ENCODE assay signal across 19 mouse cellular contexts in the genomic region with DNA sequence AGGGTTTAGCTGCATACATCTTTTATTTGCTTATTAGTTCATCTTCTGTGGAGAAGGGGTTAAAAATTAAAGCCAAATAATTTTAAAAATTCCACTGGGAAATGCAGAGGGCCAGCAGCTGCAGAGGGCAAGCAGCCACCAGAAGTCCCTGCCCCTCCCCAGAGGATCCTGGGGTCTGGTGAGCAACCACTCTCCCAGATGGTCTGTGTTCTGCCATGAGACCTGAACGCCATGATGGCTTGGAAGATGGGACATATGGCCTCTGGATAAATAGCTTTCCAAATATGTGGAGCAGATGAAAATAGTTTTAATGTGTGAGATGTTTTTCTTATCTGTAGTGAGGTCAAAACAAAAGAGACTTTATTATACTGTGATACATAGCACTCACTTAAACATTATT.
DNase-seq lines count a peak whose midpoint lies in the region; ATAC-seq and TF ChIP-seq lines count a peak whose summit lies in the region.
"Had no signal": no experiment of that assay in that cellular context is flagged by ENCODE, and none has a peak within 500 bp of the region (broad histone marks: within the 10 kb centered on the region; RNA-seq: fewer than 3 reads in every experiment).

No protein-coding gene starts in this region.

- no peak overlapping the region for H3K9ac ChIP-seq in midbrain, postnatal 0 days (replicated peaks; ENCODE audit: low read length, poor library complexity, severe bottlenecking)
- no peak overlapping the region for H3K9ac ChIP-seq in midbrain, embryonic 14.5 days (replicated peaks; ENCODE audit: low read length)
- H3K9ac ChIP-seq in stomach, embryonic 15.5 days, result no peak overlapping the region
- H3K9ac ChIP-seq: hindbrain, embryonic 15.5 days; liver, embryonic 14.5 days; neural tube, embryonic 12.5 days had no signal

- no peak overlapping the region for H3K27ac ChIP-seq in kidney, adult 2 months (ENCODE audit: insufficient read depth, low read depth, low read length)
- no peak overlapping the region for H3K27ac ChIP-seq in midbrain, postnatal 0 days (ENCODE audit: low read depth, low read length)
- H3K27ac ChIP-seq in midbrain, embryonic 14.5 days (replicated peaks; ENCODE audit: low read depth, low read length), result no peak overlapping the region
- H3K27ac ChIP-seq in stomach, embryonic 15.5 days, result peak overlapping the region; percentile 80
- H3K27ac ChIP-seq: gastrocnemius, adult 2 months; hindbrain, embryonic 15.5 days; liver, embryonic 14.5 days; macrophage; midbrain, embryonic 10.5 days; neural tube, embryonic 12.5 days had no signal

- ATAC-seq in midbrain, postnatal 0 days (ENCODE audit: low FRiP score), result no peak
- no peak for ATAC-seq in midbrain, embryonic 14.5 days (ENCODE audit: low FRiP score, low TSS enrichment)
- no peak for ATAC-seq in stomach, embryonic 15.5 days (ENCODE audit: insufficient read depth, low FRiP score, low read depth)

- no peaks in the 10 kb centered on the region for H3K9me3 ChIP-seq in midbrain, postnatal 0 days (ENCODE audit: low read length)
- H3K9me3 ChIP-seq in midbrain, embryonic 14.5 days (ENCODE audit: control insufficient read depth, low read length), result no peaks in the 10 kb centered on the region
- H3K9me3 ChIP-seq in stomach, embryonic 15.5 days, result no peaks in the 10 kb centered on the region
- H3K9me3 ChIP-seq: hindbrain, embryonic 15.5 days; midbrain, embryonic 10.5 days; neural tube, embryonic 12.5 days had no signal

- H3K4me3 ChIP-seq in kidney, adult 2 months (ENCODE audit: insufficient read depth, low read depth, low read length), result no peak overlapping the region
- no peak overlapping the region for H3K4me3 ChIP-seq in midbrain, postnatal 0 days (ENCODE audit: low read depth, low read length)
- no peak overlapping the region for H3K4me3 ChIP-seq in midbrain, embryonic 14.5 days (replicated peaks; ENCODE audit: low read depth, low read length)
- H3K4me3 ChIP-seq in stomach, embryonic 15.5 days (replicated peaks), result no peak overlapping the region
- H3K4me3 ChIP-seq: gastrocnemius, adult 2 months; hindbrain, embryonic 15.5 days; midbrain, embryonic 10.5 days; neural tube, embryonic 12.5 days had no signal

- no peaks in the 10 kb centered on the region for H3K36me3 ChIP-seq in kidney, adult 2 months (ENCODE audit: control insufficient read depth, insufficient read depth, low read length)
- no peaks in the 10 kb centered on the region for H3K36me3 ChIP-seq in midbrain, postnatal 0 days (ENCODE audit: insufficient read depth, low read length)
- no peaks in the 10 kb centered on the region for H3K36me3 ChIP-seq in midbrain, embryonic 14.5 days (ENCODE audit: control insufficient read depth, insufficient read depth, low read length)
- H3K36me3 ChIP-seq in stomach, embryonic 15.5 days, result no peaks in the 10 kb centered on the region
- H3K36me3 ChIP-seq: hindbrain, embryonic 15.5 days; midbrain, embryonic 10.5 days; neural tube, embryonic 12.5 days had no signal

- no peak for TF ChIP-seq CTCF in kidney, adult 2 months (conservative IDR thresholded peaks at IDR 0.05; ENCODE audit: insufficient read depth, insufficient read length, low read depth, low read length)
- TF ChIP-seq CTCF in midbrain, postnatal 0 days (IDR thresholded peaks at IDR 0.05), result no peak

- H3K4me2 ChIP-seq in midbrain, postnatal 0 days (ENCODE audit: low read depth, low read length, poor library complexity, severe bottlenecking), result no peak overlapping the region
- no peak overlapping the region for H3K4me2 ChIP-seq in midbrain, embryonic 14.5 days (ENCODE audit: low read length)
- no peak overlapping the region for H3K4me2 ChIP-seq in stomach, embryonic 15.5 days
- H3K4me2 ChIP-seq: hindbrain, embryonic 15.5 days; neural tube, embryonic 12.5 days had no signal

- peak; percentile 21 to 27 for DNase-seq in heart, postnatal 14 days
- DNase-seq in heart, postnatal 25 days (ENCODE audit: low spot score), result no peak
- DNase-seq in kidney, postnatal 10 days, result peak; percentile 45
- DNase-seq in kidney, adult 2 months, result no peak
- peak; percentile 36 for DNase-seq in midbrain, postnatal 0 days (ENCODE audit: low spot score)
- no peak for DNase-seq in midbrain, embryonic 14.5 days
- no peak for DNase-seq in cerebellum, adult 9-10 months
- DNase-seq: cerebellum, adult 11-12 months; cerebellum, postnatal 25 days; embryo, embryonic 11 days; gastrocnemius, adult 2 months; thymus, adult 18-20 months; thymus, postnatal 4 days had no signal

- no peak for TF ChIP-seq POLR2A in kidney, adult 2 months (IDR thresholded peaks at IDR 0.05; ENCODE audit: low read depth, low read length)

- intact Hi-C loops in heart, postnatal 14 days (cut with DNase I), result no loop called here
- intact Hi-C loops in heart, postnatal 25 days (cut with DNase I), result no loop called here

- 83% methylated on average over 1 of the region's 1 CpGs for WGBS in kidney, adult 2 months
- WGBS in midbrain, postnatal 0 days, result 63% methylated on average over 1 of the region's 1 CpGs
- WGBS in midbrain, embryonic 14.5 days, result 61% methylated on average over 1 of the region's 1 CpGs
- WGBS in stomach, embryonic 15.5 days, result 53% methylated on average over 1 of the region's 1 CpGs

- no peaks in the 10 kb centered on the region for H3K27me3 ChIP-seq in kidney, adult 2 months (replicated peaks; ENCODE audit: control insufficient read depth, insufficient read depth, low read length)
- no peaks in the 10 kb centered on the region for H3K27me3 ChIP-seq in midbrain, postnatal 0 days (ENCODE audit: insufficient read depth, low read length)
- no peaks in the 10 kb centered on the region for H3K27me3 ChIP-seq in midbrain, embryonic 14.5 days (ENCODE audit: control insufficient read depth, insufficient read depth, low read length)
- H3K27me3 ChIP-seq in stomach, embryonic 15.5 days (replicated peaks), result no peaks in the 10 kb centered on the region
- H3K27me3 ChIP-seq: hindbrain, embryonic 15.5 days; neural tube, embryonic 12.5 days had no signal

- no peaks in the 10 kb centered on the region for H3K4me1 ChIP-seq in kidney, adult 2 months (ENCODE audit: control insufficient read depth, insufficient read depth, low read length)
- H3K4me1 ChIP-seq in midbrain, postnatal 0 days (ENCODE audit: insufficient read depth, low read length), result no peaks in the 10 kb centered on the region
- H3K4me1 ChIP-seq in midbrain, embryonic 14.5 days (ENCODE audit: control insufficient read depth, insufficient read depth, low read length), result no peaks in the 10 kb centered on the region
- H3K4me1 ChIP-seq in stomach, embryonic 15.5 days, result peaks cover 18% of the 10 kb centered on the region
- H3K4me1 ChIP-seq: neural tube, embryonic 12.5 days had no signal

Comparison
In these comparisons a context has a peak if more than half of its experiments do, and no peak if none do; other contexts are left out.
1. DNase-seq: peak in heart, postnatal 14 days (2 of 2), kidney, postnatal 10 days (single experiment) and midbrain, postnatal 0 days (single experiment); none in heart, postnatal 25 days (single experiment), kidney, adult 2 months (single experiment), midbrain, embryonic 14.5 days (single experiment) and cerebellum, adult 9-10 months (single experiment).